Mouse (Mus musculus): ENCODE measurements around the gene St7.

GRCm38 (mm10) chr6:17667813-17668212 lies 24.9 kb upstream of the St7 start:
- TF ChIP-seq POLR2A (IDR thresholded peaks at IDR 0.05; ENCODE audit: insufficient read length, low read depth) = no peak
- TF ChIP-seq CEBPB (IDR thresholded peaks at IDR 0.05; ENCODE audit: insufficient read depth, poor library complexity, severe bottlenecking) = no peak
- no peak for TF ChIP-seq MYOG (IDR thresholded peaks at IDR 0.05; ENCODE audit: control insufficient read depth in 1 of 3, insufficient read depth in 1 of 3, insufficient read length in 2 of 3, low read depth in 2 of 3)
- no peak for TF ChIP-seq E2F4 (IDR thresholded peaks at IDR 0.05; ENCODE audit: insufficient read depth)
- no peak for TF ChIP-seq POLR2AphosphoS2 (IDR thresholded peaks at IDR 0.05; ENCODE audit: insufficient read length, low read depth)
- no peak for TF ChIP-seq USF1 (IDR thresholded peaks at IDR 0.05; ENCODE audit: low read depth)
- TF ChIP-seq TCF12 (IDR thresholded peaks at IDR 0.05; ENCODE audit: insufficient read depth, poor library complexity, severe bottlenecking) = no peak
